Mouse (Mus musculus): ENCODE measurements around the gene Slc26a11. TPM values are rescaled to one million over a fixed set of nuclear protein-coding genes. Genes with fewer than 3 reads are reported as not detected.

The Slc26a11 gene
- polyA plus RNA-seq, 1 experiment, result 1.5 TPM

DNA sequence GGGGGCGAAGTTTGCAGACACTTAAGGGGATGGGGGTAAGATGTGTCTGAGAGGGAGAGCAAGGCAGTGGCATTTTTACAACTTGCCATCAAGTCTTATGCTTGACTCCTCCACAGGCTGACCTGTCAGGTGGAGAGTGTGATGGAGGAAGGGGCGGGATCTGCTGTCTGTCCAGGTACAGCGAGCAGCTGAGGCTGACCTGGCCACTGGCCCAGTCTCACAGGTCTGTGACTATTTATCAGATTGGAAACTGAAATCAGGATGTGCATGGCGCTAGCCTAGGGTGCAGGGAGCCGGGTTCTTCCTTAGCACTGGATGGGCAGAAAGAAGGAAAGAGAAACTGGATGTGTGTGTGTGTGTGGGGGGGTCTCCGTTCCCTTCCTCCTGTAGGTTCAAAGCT lies 38.9 kb downstream of the Slc26a11 start:
- no peak overlapping the region for H3ac ChIP-seq (ENCODE audit: control insufficient read depth, insufficient read length)
- TF ChIP-seq MAX (IDR thresholded peaks at IDR 0.05; ENCODE audit: low read depth), result no peak
- TF ChIP-seq MYOG (IDR thresholded peaks at IDR 0.05; ENCODE audit: control insufficient read depth in 1 of 3, insufficient read depth in 1 of 3, insufficient read length in 2 of 3, low read depth in 2 of 3), result no peak
- TF ChIP-seq CEBPB (IDR thresholded peaks at IDR 0.05; ENCODE audit: insufficient read depth, poor library complexity, severe bottlenecking), result no peak
- TF ChIP-seq MYOD1 (IDR thresholded peaks at IDR 0.05; ENCODE audit: control insufficient read depth in 1 of 3, insufficient read length in 2 of 3, low read depth in 2 of 3), result no peak
- H3K4me3 ChIP-seq, result no peak overlapping the region
- peak overlapping the region; percentile 85 for H3K4me2 ChIP-seq (ENCODE audit: low read depth)
- peaks cover 3% of the 10 kb centered on the region for H3K79me2 ChIP-seq (ENCODE audit: control insufficient read depth, insufficient read depth)
- H3K27me3 ChIP-seq (ENCODE audit: control insufficient read depth, insufficient read depth, insufficient read length), result no peaks in the 10 kb centered on the region
- no peaks in the 10 kb centered on the region for H3K36me3 ChIP-seq (ENCODE audit: control insufficient read depth, insufficient read depth)

- Histone ChIP-seq H3K4me3 (no peak overlapping the region), H3K79me2 (ENCODE audit: control insufficient read depth, insufficient read depth) (peaks cover 3% of the 10 kb centered on the region), H3K4me2 (ENCODE audit: low read depth) (no peak overlapping the region), H3ac (ENCODE audit: control insufficient read depth, insufficient read length) (no peak overlapping the region), H3K27me3 (ENCODE audit: control insufficient read depth, insufficient read depth, insufficient read length) (no peaks in the 10 kb centered on the region), H3K36me3 (ENCODE audit: control insufficient read depth, insufficient read depth) (peaks cover 6% of the 10 kb centered on the region)
- no peak for TF ChIP-seq MYOD1 (IDR thresholded peaks at IDR 0.05; ENCODE audit: control insufficient read depth in 1 of 3, insufficient read length in 2 of 3, low read depth in 2 of 3)
- no peak for TF ChIP-seq POLR2A (IDR thresholded peaks at IDR 0.05; ENCODE audit: insufficient read length, low read depth)
- no peak for TF ChIP-seq SRF (IDR thresholded peaks at IDR 0.05; ENCODE audit: control insufficient read depth, insufficient read length, low read depth)
- TF ChIP-seq CEBPB (IDR thresholded peaks at IDR 0.05; ENCODE audit: insufficient read depth, poor library complexity, severe bottlenecking), result no peak
- TF ChIP-seq POLR2AphosphoS2 (IDR thresholded peaks at IDR 0.05; ENCODE audit: insufficient read length, low read depth), result no peak
- no peak for TF ChIP-seq TCF3 (IDR thresholded peaks at IDR 0.05; ENCODE audit: insufficient read length, low read depth)
- TF ChIP-seq TCF12 (IDR thresholded peaks at IDR 0.05; ENCODE audit: insufficient read depth, poor library complexity, severe bottlenecking), result no peak
- no peak for TF ChIP-seq MYOG (IDR thresholded peaks at IDR 0.05; ENCODE audit: control insufficient read depth in 1 of 3, insufficient read depth in 1 of 3, insufficient read length in 2 of 3, low read depth in 2 of 3)
- TF ChIP-seq E2F4 (IDR thresholded peaks at IDR 0.05; ENCODE audit: insufficient read depth), result no peak
- TF ChIP-seq MAX (IDR thresholded peaks at IDR 0.05; ENCODE audit: low read depth), result no peak
- TF ChIP-seq REST (IDR thresholded peaks at IDR 0.05; ENCODE audit: insufficient read depth, insufficient read length), result no peak
- no peak for TF ChIP-seq USF1 (IDR thresholded peaks at IDR 0.05; ENCODE audit: low read depth)
Measured at GRCm38 (mm10) chr11:119395394-119395793, 40.0 kb downstream of the Slc26a11 start.

GRCm38 (mm10) chr11:119395931-119396330 lies 40.6 kb downstream of the Slc26a11 start:
- Histone ChIP-seq H3K4me2 (ENCODE audit: low read depth) (no peak overlapping the region), H3K27me3 (ENCODE audit: control insufficient read depth, insufficient read depth, insufficient read length) (no peaks in the 10 kb centered on the region), H3K36me3 (ENCODE audit: control insufficient read depth, insufficient read depth) (peaks cover 9% of the 10 kb centered on the region), H3K4me3 (no peak overlapping the region), H3K79me2 (ENCODE audit: control insufficient read depth, insufficient read depth) (peaks cover 3% of the 10 kb centered on the region), H3ac (ENCODE audit: control insufficient read depth, insufficient read length) (no peak overlapping the region)
- TF ChIP-seq MAX (IDR thresholded peaks at IDR 0.05; ENCODE audit: low read depth), result no peak
- no peak for TF ChIP-seq SRF (IDR thresholded peaks at IDR 0.05; ENCODE audit: control insufficient read depth, insufficient read length, low read depth)
- TF ChIP-seq MYOG (IDR thresholded peaks at IDR 0.05; ENCODE audit: control insufficient read depth in 1 of 3, insufficient read depth in 1 of 3, insufficient read length in 2 of 3, low read depth in 2 of 3), result no peak
- no peak for TF ChIP-seq TCF3 (IDR thresholded peaks at IDR 0.05; ENCODE audit: insufficient read length, low read depth)
- no peak for TF ChIP-seq REST (IDR thresholded peaks at IDR 0.05; ENCODE audit: insufficient read depth, insufficient read length)
- TF ChIP-seq CEBPB (IDR thresholded peaks at IDR 0.05; ENCODE audit: insufficient read depth, poor library complexity, severe bottlenecking), result no peak
- TF ChIP-seq MYOD1 (IDR thresholded peaks at IDR 0.05; ENCODE audit: control insufficient read depth in 1 of 3, insufficient read length in 2 of 3, low read depth in 2 of 3), result no peak
- TF ChIP-seq POLR2A (IDR thresholded peaks at IDR 0.05; ENCODE audit: insufficient read length, low read depth), result no peak
- no peak for TF ChIP-seq E2F4 (IDR thresholded peaks at IDR 0.05; ENCODE audit: insufficient read depth)
- no peak for TF ChIP-seq USF1 (IDR thresholded peaks at IDR 0.05; ENCODE audit: low read depth)
- no peak for TF ChIP-seq TCF12 (IDR thresholded peaks at IDR 0.05; ENCODE audit: insufficient read depth, poor library complexity, severe bottlenecking)

DNA sequence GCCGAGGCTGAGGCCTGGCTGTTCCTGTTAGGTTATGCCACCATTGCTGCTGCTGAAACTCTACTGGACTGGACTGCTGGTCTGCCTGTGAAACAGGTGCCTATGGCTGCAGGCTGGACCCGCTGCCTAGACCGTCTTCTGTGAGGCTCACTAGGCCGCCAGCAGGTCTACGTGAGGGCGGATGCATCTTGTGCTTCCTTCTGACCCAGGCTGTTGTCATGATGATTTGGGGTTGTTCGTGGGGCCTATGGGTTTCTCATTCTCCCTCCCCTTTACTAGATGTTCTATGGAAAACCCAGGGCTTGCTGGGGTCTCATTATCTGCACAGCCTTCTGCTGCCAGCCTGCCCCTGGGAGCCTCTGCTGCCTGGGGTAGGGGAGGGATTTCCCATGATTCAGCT lies 41.1 kb downstream of the Slc26a11 start:
- Histone ChIP-seq H3K4me3 (no peak overlapping the region), H3K27me3 (ENCODE audit: control insufficient read depth, insufficient read depth, insufficient read length) (no peaks in the 10 kb centered on the region), H3K79me2 (ENCODE audit: control insufficient read depth, insufficient read depth) (peaks cover 3% of the 10 kb centered on the region), H3ac (ENCODE audit: control insufficient read depth, insufficient read length) (no peak overlapping the region), H3K36me3 (ENCODE audit: control insufficient read depth, insufficient read depth) (peaks cover 11% of the 10 kb centered on the region), H3K4me2 (ENCODE audit: low read depth) (no peak overlapping the region)
- TF ChIP-seq E2F4 (IDR thresholded peaks at IDR 0.05; ENCODE audit: insufficient read depth) (no peak), MYOD1 (IDR thresholded peaks at IDR 0.05; ENCODE audit: control insufficient read depth in 1 of 3, insufficient read length in 2 of 3, low read depth in 2 of 3) (no peak), REST (IDR thresholded peaks at IDR 0.05; ENCODE audit: insufficient read depth, insufficient read length) (no peak), SRF (IDR thresholded peaks at IDR 0.05; ENCODE audit: control insufficient read depth, insufficient read length, low read depth) (no peak), USF1 (IDR thresholded peaks at IDR 0.05; ENCODE audit: low read depth) (no peak), MAX (IDR thresholded peaks at IDR 0.05; ENCODE audit: low read depth) (no peak), POLR2AphosphoS2 (IDR thresholded peaks at IDR 0.05; ENCODE audit: insufficient read length, low read depth) (no peak), TCF12 (IDR thresholded peaks at IDR 0.05; ENCODE audit: insufficient read depth, poor library complexity, severe bottlenecking) (no peak), CEBPB (IDR thresholded peaks at IDR 0.05; ENCODE audit: insufficient read depth, poor library complexity, severe bottlenecking) (no peak), TCF3 (IDR thresholded peaks at IDR 0.05; ENCODE audit: insufficient read length, low read depth) (no peak), POLR2A (IDR thresholded peaks at IDR 0.05; ENCODE audit: insufficient read length, low read depth) (no peak), MYOG (IDR thresholded peaks at IDR 0.05; ENCODE audit: control insufficient read depth in 1 of 3, insufficient read depth in 1 of 3, insufficient read length in 2 of 3, low read depth in 2 of 3) (no peak)

Measured in myocyte (in vitro differentiated cells).